Mouse (Mus musculus): ENCODE measurements at regions not wholly inside any gene's neighbourhood (a gene's known extent, or its start where the extent isn't known, plus 50 kb on each side); places are given as distances from the start of the nearest gene placed in this dataset.

DNA sequence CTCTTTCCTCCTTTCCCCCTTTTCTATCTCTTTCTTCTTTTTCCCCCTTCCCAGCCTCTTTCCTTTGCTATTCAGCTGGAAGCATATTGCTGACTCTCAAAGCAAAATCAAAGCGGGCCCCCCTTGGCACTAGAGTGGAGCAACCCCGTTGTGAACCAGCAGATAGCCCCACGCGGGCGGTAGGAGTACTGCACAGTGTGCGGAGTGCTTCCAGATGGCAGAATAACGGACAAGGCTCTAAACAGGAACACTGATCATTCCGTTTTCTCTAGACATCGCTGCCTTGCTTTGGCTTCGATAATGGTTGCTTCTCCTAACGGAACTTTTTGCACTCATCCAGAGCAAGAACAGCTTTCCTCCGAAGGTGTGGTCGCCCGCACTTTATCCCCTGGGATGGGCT, 193.0 kb downstream of the En1 start:
- no peak overlapping the region for H3K27ac ChIP-seq (ENCODE audit: insufficient read depth, low read depth, low read length)
- no peak overlapping the region for H3K4me3 ChIP-seq (ENCODE audit: insufficient read depth, low read length)
- TF ChIP-seq POLR2A (IDR thresholded peaks at IDR 0.05; ENCODE audit: borderline replicate concordance, low read depth, low read length) = no peak
- no peak for TF ChIP-seq CTCF (IDR thresholded peaks at IDR 0.05; ENCODE audit: low read depth, low read length)
- no peaks in the 10 kb centered on the region for H3K4me1 ChIP-seq (ENCODE audit: control insufficient read depth, insufficient read depth, low read length)

DNA sequence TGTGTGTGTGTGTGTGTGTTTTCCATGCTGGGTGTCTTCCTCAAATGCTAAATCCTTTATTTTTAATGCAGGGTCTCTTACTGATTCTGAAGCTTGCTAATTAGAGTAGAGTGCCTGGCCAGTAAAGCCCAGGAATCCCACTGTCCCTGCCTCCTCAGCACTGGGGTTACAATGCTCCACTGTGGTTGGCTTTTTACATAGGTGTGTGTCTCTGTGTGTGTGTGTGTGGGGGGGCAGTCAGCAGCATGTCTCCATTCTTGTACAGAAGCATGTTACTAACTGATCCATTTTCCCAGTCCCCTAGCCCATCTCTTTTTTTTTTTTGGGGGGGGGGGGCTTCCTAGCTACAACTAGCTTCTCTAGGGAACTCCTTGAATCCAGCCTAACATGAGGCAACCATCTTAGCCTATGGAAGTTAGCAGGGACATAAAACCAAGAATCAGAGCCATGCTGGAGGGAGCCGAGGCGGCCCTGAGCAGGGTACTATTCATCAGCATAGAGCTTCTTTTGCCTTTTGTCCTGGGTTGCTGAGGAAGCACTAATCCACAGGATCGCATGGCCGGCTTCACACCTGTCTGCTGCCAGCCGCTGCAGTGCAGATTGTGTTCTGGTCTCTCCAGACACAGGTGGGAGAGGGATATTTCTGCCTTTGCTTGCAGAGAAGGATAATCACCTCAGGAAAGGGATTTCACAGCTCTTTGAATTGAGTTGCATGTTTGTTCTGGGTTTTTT, 199.2 kb downstream of the En1 start:
- Histone ChIP-seq H3K4me3 (ENCODE audit: insufficient read depth, low read length) (no peak overlapping the region), H3K4me1 (ENCODE audit: control insufficient read depth, insufficient read depth, low read length) (no peaks in the 10 kb centered on the region), H3K27ac (ENCODE audit: insufficient read depth, low read depth, low read length) (no peak overlapping the region)
- TF ChIP-seq CTCF (IDR thresholded peaks at IDR 0.05; ENCODE audit: low read depth, low read length) = no peak
- TF ChIP-seq POLR2A (IDR thresholded peaks at IDR 0.05; ENCODE audit: borderline replicate concordance, low read depth, low read length) = no peak

DNA sequence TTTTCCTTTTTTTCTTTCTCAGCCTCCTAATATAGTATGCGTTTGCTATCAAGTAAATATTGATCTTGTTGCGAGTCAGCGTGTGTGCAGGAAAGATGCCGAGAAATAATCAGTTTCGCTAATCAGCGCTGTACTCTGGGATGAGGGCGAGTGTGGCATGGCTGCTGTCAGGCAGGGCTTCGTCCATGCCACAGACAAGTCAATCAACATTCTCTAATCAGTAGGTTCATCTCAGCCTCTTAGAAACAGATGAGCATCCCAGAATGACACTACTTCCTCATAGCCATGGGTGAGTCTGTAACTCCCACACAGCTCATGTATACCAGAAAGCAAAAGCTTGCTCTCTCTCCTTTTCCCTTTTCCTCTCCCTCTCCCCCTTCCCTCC, 199.8 kb downstream of the En1 start:
- TF ChIP-seq CTCF (IDR thresholded peaks at IDR 0.05; ENCODE audit: low read depth, low read length) (no peak), POLR2A (IDR thresholded peaks at IDR 0.05; ENCODE audit: borderline replicate concordance, low read depth, low read length) (no peak)
- Histone ChIP-seq H3K4me3 (ENCODE audit: insufficient read depth, low read length) (no peak overlapping the region), H3K27ac (ENCODE audit: insufficient read depth, low read depth, low read length) (no peak overlapping the region), H3K4me1 (ENCODE audit: control insufficient read depth, insufficient read depth, low read length) (no peaks in the 10 kb centered on the region)

DNA sequence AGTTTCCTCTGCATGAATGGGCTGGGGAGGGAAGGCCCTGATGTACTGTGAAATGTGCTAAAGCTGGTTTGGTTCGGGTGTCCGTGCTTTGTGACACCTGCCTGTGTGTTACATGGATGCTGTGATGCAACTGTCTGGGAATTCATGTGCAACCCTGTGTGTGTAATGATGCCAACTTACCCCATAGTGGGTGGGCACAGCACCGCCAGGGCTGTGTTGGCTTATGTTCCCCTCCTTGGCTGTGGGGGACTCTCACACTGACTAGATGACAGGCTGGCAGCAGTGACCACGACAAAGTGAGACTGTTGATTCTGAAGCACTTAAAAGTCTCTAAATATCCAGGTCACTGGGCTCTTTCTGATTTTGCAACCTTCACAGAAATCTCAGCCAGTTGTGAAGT, 212.2 kb downstream of the En1 start:
- no peak for TF ChIP-seq POLR2A (IDR thresholded peaks at IDR 0.05; ENCODE audit: borderline replicate concordance, low read depth, low read length)
- Histone ChIP-seq H3K4me3 (ENCODE audit: insufficient read depth, low read length) (no peak overlapping the region), H3K27ac (ENCODE audit: insufficient read depth, low read depth, low read length) (no peak overlapping the region), H3K4me1 (ENCODE audit: control insufficient read depth, insufficient read depth, low read length) (no peaks in the 10 kb centered on the region)

DNA sequence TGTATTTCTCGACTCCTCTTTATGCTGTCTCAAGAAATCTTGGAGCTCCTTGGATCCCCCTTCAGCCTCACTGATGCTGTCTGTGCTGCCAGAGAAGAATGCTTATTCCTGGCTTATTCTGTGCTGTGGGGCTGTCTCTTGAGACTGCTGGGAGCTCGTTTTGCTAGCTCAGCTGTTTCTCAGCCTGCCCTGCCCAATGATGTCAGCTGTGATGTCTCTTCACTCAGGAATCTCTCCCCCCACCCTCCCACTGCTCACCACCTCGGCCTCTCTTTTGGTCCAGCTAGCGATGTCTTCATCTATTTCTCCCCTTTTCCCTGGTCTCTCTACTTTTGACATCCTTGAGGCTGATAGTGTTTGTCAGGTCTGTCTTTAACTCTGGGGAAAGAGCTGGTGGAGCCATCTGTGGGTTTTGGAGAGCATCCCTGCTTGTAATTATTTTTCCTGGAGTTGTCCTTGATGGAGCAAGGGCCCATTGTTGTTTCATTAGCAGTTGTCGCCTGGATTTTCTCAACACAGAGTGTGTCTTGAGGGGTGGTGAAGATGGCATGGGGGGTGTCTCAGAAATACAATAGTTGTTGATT, 214.1 kb downstream of the En1 start:
- H3K27ac ChIP-seq (ENCODE audit: insufficient read depth, low read depth, low read length) = no peak overlapping the region
- no peaks in the 10 kb centered on the region for H3K4me1 ChIP-seq (ENCODE audit: control insufficient read depth, insufficient read depth, low read length)
- no peak for TF ChIP-seq CTCF (IDR thresholded peaks at IDR 0.05; ENCODE audit: low read depth, low read length)
- TF ChIP-seq POLR2A (IDR thresholded peaks at IDR 0.05; ENCODE audit: borderline replicate concordance, low read depth, low read length) = no peak
- no peak overlapping the region for H3K4me3 ChIP-seq (ENCODE audit: insufficient read depth, low read length)

DNA sequence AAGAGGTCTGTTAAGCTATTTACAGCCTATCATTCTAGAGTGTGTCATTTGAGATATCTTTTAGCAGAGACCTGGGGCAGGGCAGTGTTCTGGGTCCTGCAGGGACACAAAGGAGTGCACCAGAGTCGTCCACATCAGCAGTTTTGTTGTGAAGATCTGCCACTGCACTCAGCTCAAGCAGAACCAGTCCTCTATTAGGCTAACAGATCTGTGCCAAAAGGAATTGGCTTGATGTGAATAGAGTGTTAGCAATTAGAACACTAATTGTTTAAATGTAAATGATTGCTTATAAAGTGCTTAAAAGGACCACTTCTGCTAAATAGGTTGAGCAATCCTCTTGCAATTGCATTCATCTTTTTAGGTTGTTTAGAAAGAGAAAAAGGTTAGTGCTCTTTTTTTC, 215.3 kb downstream of the En1 start:
- TF ChIP-seq POLR2A (IDR thresholded peaks at IDR 0.05; ENCODE audit: borderline replicate concordance, low read depth, low read length) = no peak
- TF ChIP-seq CTCF (IDR thresholded peaks at IDR 0.05; ENCODE audit: low read depth, low read length) = no peak
- Histone ChIP-seq H3K27ac (ENCODE audit: insufficient read depth, low read depth, low read length) (no peak overlapping the region), H3K4me3 (ENCODE audit: insufficient read depth, low read length) (no peak overlapping the region), H3K4me1 (ENCODE audit: control insufficient read depth, insufficient read depth, low read length) (no peaks in the 10 kb centered on the region)

DNA sequence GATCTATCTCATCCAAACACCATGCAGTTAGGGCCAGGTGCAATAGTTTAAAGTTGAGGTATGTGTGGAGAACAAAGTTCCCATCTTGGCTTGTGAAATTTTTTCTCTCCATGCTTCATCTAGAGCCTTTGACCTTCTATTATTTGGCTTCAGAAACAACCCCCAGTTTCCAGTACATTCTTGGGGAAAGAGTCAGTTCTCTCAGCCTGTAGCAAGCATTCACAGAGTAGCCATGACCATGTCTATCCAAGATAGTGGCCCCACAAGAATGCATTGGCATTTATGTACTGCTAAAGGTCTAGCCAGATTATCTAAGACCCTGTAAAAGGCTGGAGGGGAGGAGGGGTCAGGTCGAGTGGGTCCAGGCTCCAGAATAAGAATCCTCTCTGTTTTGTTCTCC, 229.8 kb downstream of the En1 start:
- no peaks in the 10 kb centered on the region for H3K4me1 ChIP-seq (ENCODE audit: control insufficient read depth, insufficient read depth, low read length)
- H3K4me3 ChIP-seq (ENCODE audit: insufficient read depth, low read length) = no peak overlapping the region
- TF ChIP-seq CTCF (IDR thresholded peaks at IDR 0.05; ENCODE audit: low read depth, low read length) (no peak), POLR2A (IDR thresholded peaks at IDR 0.05; ENCODE audit: borderline replicate concordance, low read depth, low read length) (no peak)
- H3K27ac ChIP-seq (ENCODE audit: insufficient read depth, low read depth, low read length) = no peak overlapping the region

DNA sequence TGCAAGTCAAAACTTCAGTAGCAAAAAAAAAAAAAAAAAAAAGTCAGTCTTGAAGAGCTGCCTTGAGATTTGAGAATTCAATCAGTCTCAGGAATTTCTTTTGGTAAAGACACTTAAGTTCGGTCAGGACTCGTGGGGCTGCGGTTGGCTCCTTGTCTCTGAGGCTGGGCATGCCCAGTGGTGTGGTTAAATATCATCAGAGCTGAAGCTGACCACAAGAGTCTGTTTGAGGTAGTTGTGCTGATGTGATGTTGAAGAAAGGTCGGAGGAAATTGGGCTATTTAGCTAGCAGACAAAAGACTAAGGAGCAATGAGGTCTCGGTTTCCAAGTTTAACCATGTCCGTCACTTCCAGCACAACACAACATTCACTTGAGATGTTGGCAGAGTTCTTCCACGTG, 240.4 kb downstream of the En1 start:
- no peak overlapping the region for H3K4me3 ChIP-seq (ENCODE audit: insufficient read depth, low read length)
- H3K27ac ChIP-seq (ENCODE audit: insufficient read depth, low read depth, low read length) = no peak overlapping the region
- H3K4me1 ChIP-seq (ENCODE audit: control insufficient read depth, insufficient read depth, low read length) = no peaks in the 10 kb centered on the region
- TF ChIP-seq CTCF (IDR thresholded peaks at IDR 0.05; ENCODE audit: low read depth, low read length) (no peak), POLR2A (IDR thresholded peaks at IDR 0.05; ENCODE audit: borderline replicate concordance, low read depth, low read length) (no peak)

DNA sequence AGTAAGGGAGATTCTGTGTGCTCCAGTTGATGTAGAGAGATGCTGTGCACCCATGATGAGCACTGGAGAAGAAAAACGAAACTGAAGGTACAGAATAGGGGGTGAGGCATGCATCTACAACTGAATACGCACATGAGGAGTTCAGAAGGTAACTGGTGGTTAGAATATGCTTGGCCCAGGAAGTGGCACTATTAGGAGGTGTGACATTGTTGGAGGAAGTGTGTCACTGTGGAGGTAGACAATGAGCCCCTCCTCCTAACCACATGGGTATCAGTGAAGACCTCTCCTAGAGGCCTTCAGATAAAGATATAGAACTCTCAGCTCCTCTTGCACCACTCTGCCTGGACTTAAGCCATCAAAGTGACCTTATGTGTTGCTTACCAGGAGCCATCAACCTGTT, 243.9 kb downstream of the En1 start:
- H3K4me3 ChIP-seq (ENCODE audit: insufficient read depth, low read length) = no peak overlapping the region
- TF ChIP-seq POLR2A (IDR thresholded peaks at IDR 0.05; ENCODE audit: borderline replicate concordance, low read depth, low read length) (no peak), CTCF (IDR thresholded peaks at IDR 0.05; ENCODE audit: low read depth, low read length) (no peak)
- H3K4me1 ChIP-seq (ENCODE audit: control insufficient read depth, insufficient read depth, low read length) = no peaks in the 10 kb centered on the region
- H3K27ac ChIP-seq (ENCODE audit: insufficient read depth, low read depth, low read length) = no peak overlapping the region

DNA sequence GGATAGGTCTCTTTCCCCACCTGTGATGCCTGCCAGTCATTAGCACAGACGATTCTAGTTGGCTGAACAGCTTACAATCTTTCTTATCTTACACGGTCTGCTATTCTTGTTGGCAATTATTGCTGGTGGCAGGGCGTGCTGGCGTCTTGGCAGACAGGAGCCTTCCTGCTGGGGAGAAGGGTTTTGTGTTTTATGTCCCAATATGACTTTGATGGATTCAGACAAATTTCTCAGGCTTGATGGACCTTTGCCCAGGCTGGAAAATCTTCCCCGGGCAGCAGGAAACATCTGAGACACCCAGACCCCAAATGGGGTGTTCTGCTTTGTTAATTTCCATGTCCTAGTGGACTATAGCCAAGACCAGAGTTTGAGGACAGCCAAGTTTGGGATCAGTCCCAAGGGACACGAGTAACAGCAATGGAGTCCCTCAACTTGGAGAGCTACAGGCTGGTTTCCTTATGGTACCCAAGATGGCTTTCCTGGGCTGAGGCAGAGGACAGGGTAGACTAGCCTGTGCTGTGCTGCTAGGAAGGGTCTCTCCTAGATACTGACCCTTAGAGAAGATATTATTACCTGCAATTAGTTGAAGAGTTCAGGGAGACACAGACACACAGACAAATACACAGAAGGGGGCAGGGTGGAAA, 249.8 kb downstream of the En1 start:
- TF ChIP-seq POLR2A (IDR thresholded peaks at IDR 0.05; ENCODE audit: borderline replicate concordance, low read depth, low read length) (no peak), CTCF (IDR thresholded peaks at IDR 0.05; ENCODE audit: low read depth, low read length) (no peak)
- no peak overlapping the region for H3K4me3 ChIP-seq (ENCODE audit: insufficient read depth, low read length)
- no peak overlapping the region for H3K27ac ChIP-seq (ENCODE audit: insufficient read depth, low read depth, low read length)
- no peaks in the 10 kb centered on the region for H3K4me1 ChIP-seq (ENCODE audit: control insufficient read depth, insufficient read depth, low read length)

Data from bone marrow macrophage, adult 2 months (primary cell).